8 mouse cellular contexts compared by ENCODE assay signal in the genomic region with DNA sequence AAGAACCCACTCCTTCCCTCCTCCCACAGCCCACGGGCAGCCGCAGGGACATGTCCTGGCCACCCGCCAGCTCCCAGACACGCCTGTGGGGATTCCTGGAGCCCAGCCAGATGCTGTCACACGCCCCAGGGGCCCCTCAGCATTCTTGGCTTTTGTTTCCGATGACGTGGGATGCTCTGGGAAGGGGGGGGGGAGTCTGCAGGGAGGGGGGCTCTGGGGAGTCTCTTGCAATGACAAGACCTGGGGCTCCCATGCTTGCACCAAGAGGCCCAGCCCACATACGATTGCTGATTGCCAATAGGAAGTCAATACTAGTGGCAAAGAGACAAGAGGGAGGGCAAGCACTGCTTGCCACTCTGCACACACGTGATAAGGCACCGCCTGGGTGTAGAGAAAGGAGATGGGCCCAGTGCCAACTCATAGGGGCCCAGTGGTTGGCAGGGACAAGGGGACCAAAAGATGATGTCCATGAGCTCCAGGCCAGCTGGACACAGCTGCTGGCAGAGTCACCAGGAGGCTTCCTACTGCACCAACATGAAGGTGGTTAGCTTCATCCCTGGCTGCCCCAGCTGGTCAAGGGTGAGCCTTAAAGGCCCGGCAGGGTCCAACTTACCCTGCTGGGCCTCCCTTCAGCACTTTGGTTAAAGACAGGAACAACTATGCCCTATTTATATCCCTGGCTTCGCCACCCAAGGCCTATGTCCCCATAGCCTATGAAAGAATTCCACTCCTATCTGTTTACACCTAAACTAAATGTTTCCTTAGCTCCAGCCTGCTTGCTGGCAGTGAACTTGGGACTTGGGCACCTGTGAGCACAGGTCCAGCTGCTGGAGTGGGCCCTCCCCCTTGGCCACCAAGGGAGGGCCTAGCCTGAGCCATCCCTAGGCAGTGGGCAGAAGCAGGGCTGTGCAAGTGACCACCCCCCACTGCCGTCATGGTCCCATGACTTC. TPM values are rescaled to one million over a fixed set of nuclear protein-coding genes. Genes with fewer than 3 reads are reported as not detected.
DNase-seq lines count a peak whose midpoint lies in the region; ATAC-seq lines count a peak whose summit lies in the region.

No protein-coding gene starts in this region.

- DNase-seq in left cerebral cortex, postnatal 4 days: peak; percentile 61
- no peak for DNase-seq in left cerebral cortex, postnatal 36 days (ENCODE audit: low spot score in 2 of 2)
- peak; percentile 55 for DNase-seq in brain, adult 2 months (ENCODE audit: low read depth, low spot score)
- DNase-seq in heart, adult 8-10 months (ENCODE audit: low spot score): peak; percentile 33
- DNase-seq in lung, postnatal 14 days: peak; percentile 75
- DNase-seq in T-cell, adult 2 months (ENCODE audit: low spot score): no peak

- H3K9ac ChIP-seq in intestine, embryonic 16.5 days (ENCODE audit: low read depth, low read length): no peak overlapping the region

- intact Hi-C loops in left cerebral cortex, postnatal 4 days (cut with DNase I): no loop called here
- intact Hi-C loops in left cerebral cortex, postnatal 36 days (cut with DNase I): no loop called here

- H3K36me3 ChIP-seq in intestine, embryonic 16.5 days (ENCODE audit: control insufficient read depth, insufficient read depth, low read length): no peaks in the 10 kb centered on the region

- peak; percentile 68 for ATAC-seq in intestine, embryonic 16.5 days
- no peak for ATAC-seq in frontal cortex, adult (ENCODE audit: low TSS enrichment)

- H3K9me3 ChIP-seq in intestine, embryonic 16.5 days (ENCODE audit: control insufficient read depth, low read length): no peaks in the 10 kb centered on the region

- 14% methylated on average over 13 of the region's 13 CpGs for WGBS in intestine, embryonic 16.5 days

- no peaks in the 10 kb centered on the region for H3K27me3 ChIP-seq in intestine, embryonic 16.5 days (replicated peaks; ENCODE audit: control insufficient read depth, insufficient read depth, low read length)

- peaks cover 42% of the 10 kb centered on the region for H3K4me1 ChIP-seq in intestine, embryonic 16.5 days (ENCODE audit: control insufficient read depth, insufficient read depth, low read length)

- peak overlapping the region; percentile 66 for H3K27ac ChIP-seq in intestine, embryonic 16.5 days (ENCODE audit: low read length)

- H3K4me3 ChIP-seq in intestine, embryonic 16.5 days (ENCODE audit: low read length): no peak overlapping the region

- H3K4me2 ChIP-seq in intestine, embryonic 16.5 days (ENCODE audit: low read depth, low read length): peak overlapping the region; percentile 31

RNA-seq across cellular contexts. Expression of a gene that starts 48.9 kb away (rescaled TPM):
- 10 to 100 TPM; 50.3 to 52.3 TPM for total RNA-seq in left cerebral cortex, postnatal 4 days (2021)
- total RNA-seq in left cerebral cortex, postnatal 36 days (2021): 10 to 100 TPM; 49.1 to 58.9 TPM
- total RNA-seq in heart, adult 8-10 months (2022): 10 to 100 TPM; 18.3 to 23.9 (median 20.6) TPM
- polyA plus RNA-seq in intestine, embryonic 16.5 days (2015; fragmentation: Nextera tagmentation; extraction: Ambion mirVana): 47.1 and 47.3 TPM in 2 replicates

Comparison
In these comparisons a context has a peak if more than half of its experiments do, and no peak if none do; other contexts are left out.
1. DNase-seq: peak in left cerebral cortex, postnatal 4 days (single experiment), brain, adult 2 months (single experiment), heart, adult 8-10 months (single experiment) and lung, postnatal 14 days (single experiment); none in left cerebral cortex, postnatal 36 days (0 of 2) and T-cell, adult 2 months (single experiment).